Mouse (Mus musculus) small intestine, adult 2 months (tissue): ENCODE measurements at regions not wholly inside any gene's neighbourhood (a gene's known extent, or its start where the extent isn't known, plus 50 kb on each side); places are given as distances from the start of the nearest gene placed in this dataset.

Source experiments
- CTCF ChIP-seq: fragments of 200-500 bp; IDR thresholded peaks from 2 replicates; pipeline ENCODE4 v1.5.1; 2012; ENCODE audit warnings: low read depth, mild to moderate bottlenecking, control low read depth, inconsistent platforms, low read length, moderate library complexity, mixed read lengths; ENCODE audit not compliant: insufficient replicate concordance, insufficient read length; ENCODE audit errors: extremely low read depth
- POLR2A ChIP-seq: fragments of 200-500 bp; IDR thresholded peaks from 2 replicates; pipeline ENCODE4 v1.6.1; 2012; ENCODE audit warnings: low read depth, mild to moderate bottlenecking, control low read depth, inconsistent platforms, low read length, moderate library complexity

- TF ChIP-seq POLR2A: no peak
- no peak for TF ChIP-seq CTCF
Observed at GRCm38 (mm10) chr4:12629375-12629821, 457.6 kb upstream of the Fam92a start.
